ENCODE assay signal across 11 mouse cellular contexts in the genomic region with DNA sequence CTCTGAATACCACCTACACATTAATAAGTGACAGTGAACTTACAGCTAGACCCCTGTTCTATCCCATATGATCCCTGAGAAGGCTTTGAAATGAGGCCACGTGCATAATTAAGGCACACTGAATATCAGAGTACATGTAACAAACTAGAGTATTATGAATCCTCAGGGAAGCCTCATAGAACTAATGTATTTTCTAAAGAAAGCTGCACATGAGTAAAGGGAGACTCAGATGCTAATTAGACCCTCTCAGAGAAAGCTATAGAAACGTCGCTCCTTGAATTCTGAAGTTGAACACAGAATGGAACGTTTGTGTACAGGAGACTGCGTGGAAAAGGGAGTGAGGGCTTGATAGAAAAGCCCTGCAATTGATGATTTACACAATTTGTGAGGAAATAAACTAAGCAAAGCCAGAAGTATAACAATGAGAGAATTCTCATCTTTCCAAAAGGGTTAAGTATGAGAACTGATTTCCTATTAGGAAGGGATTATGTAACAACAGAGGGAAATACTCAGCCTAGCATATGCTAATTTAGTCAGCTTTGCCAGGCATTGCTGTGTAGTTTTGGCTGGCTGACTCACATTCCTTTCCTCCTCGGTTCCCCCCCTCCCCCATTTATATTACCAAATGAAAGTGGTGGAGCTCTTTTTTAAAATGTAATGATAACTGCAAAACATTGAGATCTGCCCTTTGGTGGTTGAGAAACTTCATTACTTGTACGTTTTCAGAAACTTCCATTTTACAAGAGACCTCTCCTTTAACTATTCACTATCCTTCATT. TPM values are rescaled to one million over a fixed set of nuclear protein-coding genes. Genes with fewer than 3 reads are reported as not detected.
DNase-seq lines count a peak whose midpoint lies in the region; ATAC-seq lines count a peak whose summit lies in the region.
"Had no signal": no experiment of that assay in that cellular context is flagged by ENCODE, and none has a peak within 500 bp of the region (broad histone marks: within the 10 kb centered on the region; RNA-seq: fewer than 3 reads in every experiment).

No protein-coding gene starts in this region.

- intact Hi-C loops in heart, postnatal 14 days (cut with DNase I) = no loop called here

- no peak overlapping the region for H3K4me3 ChIP-seq in embryonic facial prominence, embryonic 14.5 days (ENCODE audit: low read depth, low read length)
- no peak overlapping the region for H3K4me3 ChIP-seq in midbrain, embryonic 11.5 days (ENCODE audit: low read depth, low read length)
- H3K4me3 ChIP-seq: lung, embryonic 15.5 days had no signal

- no peak overlapping the region for H3K4me2 ChIP-seq in embryonic facial prominence, embryonic 14.5 days (ENCODE audit: low read depth, low read length)
- peak overlapping the region; percentile 13; the same call in 1 of the 2 replicates for H3K4me2 ChIP-seq in midbrain, embryonic 11.5 days
- H3K4me2 ChIP-seq: lung, embryonic 15.5 days had no signal

- no peak for DNase-seq in cerebellum, postnatal 4 days (ENCODE audit: low spot score in 2 of 2)
- DNase-seq in 416B (ENCODE audit: low read depth) = peak; percentile 55
- DNase-seq in embryonic facial prominence, embryonic 14.5 days (ENCODE audit: low spot score) = peak; percentile 53
- DNase-seq in midbrain, embryonic 11.5 days (ENCODE audit: low spot score, missing footprints) = peak; percentile 84
- no peak for DNase-seq in heart, postnatal 14 days
- DNase-seq in adrenal gland, postnatal 25 days = no peak
- no peak for DNase-seq in spleen, adult 12 weeks (ENCODE audit: low spot score)
- DNase-seq: adrenal gland, postnatal 36 days; kidney, adult 18-20 months had no signal

- 27% methylated on average over 7 of the region's 7 CpGs for WGBS in embryonic facial prominence, embryonic 14.5 days
- WGBS in midbrain, embryonic 11.5 days = 24% methylated on average over 7 of the region's 7 CpGs

- ATAC-seq in cerebellum, adult (ENCODE audit: insufficient number of reproducible peaks, low FRiP score, low TSS enrichment) = peak; percentile 73
- 0 out of 2 replicates have a peak, but pooled peaks have one; percentile 6 for ATAC-seq in embryonic facial prominence, embryonic 14.5 days (ENCODE audit: low read depth)
- peak; percentile 80 for ATAC-seq in midbrain, embryonic 11.5 days (ENCODE audit: low FRiP score)

- H3K36me3 ChIP-seq in embryonic facial prominence, embryonic 14.5 days (ENCODE audit: control insufficient read depth, insufficient read depth, low read length) = no peaks in the 10 kb centered on the region
- H3K36me3 ChIP-seq in midbrain, embryonic 11.5 days (ENCODE audit: control insufficient read depth, insufficient read depth, low read length) = no peaks in the 10 kb centered on the region
- H3K36me3 ChIP-seq: lung, embryonic 15.5 days had no signal

- no peaks in the 10 kb centered on the region for H3K4me1 ChIP-seq in embryonic facial prominence, embryonic 14.5 days (ENCODE audit: control insufficient read depth, insufficient read depth, low read length)
- peaks cover 3% of the 10 kb centered on the region; the same call in 1 of the 2 replicates for H3K4me1 ChIP-seq in midbrain, embryonic 11.5 days (ENCODE audit: control insufficient read depth, insufficient read depth, low read length)
- H3K4me1 ChIP-seq: lung, embryonic 15.5 days had no signal

- H3K9ac ChIP-seq in embryonic facial prominence, embryonic 14.5 days (ENCODE audit: low read depth, low read length) = no peak overlapping the region
- H3K9ac ChIP-seq in midbrain, embryonic 11.5 days (ENCODE audit: low read length) = no peak overlapping the region
- H3K9ac ChIP-seq: lung, embryonic 15.5 days had no signal

- H3K9me3 ChIP-seq in embryonic facial prominence, embryonic 14.5 days (ENCODE audit: control insufficient read depth, low read length) = no peaks in the 10 kb centered on the region
- no peaks in the 10 kb centered on the region for H3K9me3 ChIP-seq in midbrain, embryonic 11.5 days (ENCODE audit: control insufficient read depth, low read length)
- H3K9me3 ChIP-seq: lung, embryonic 15.5 days had no signal

- no peak overlapping the region for H3K27ac ChIP-seq in embryonic facial prominence, embryonic 14.5 days (replicated peaks; ENCODE audit: low read depth, low read length)
- 0 out of 2 replicates have a peak overlapping the region, but pooled peaks have one; percentile 1 for H3K27ac ChIP-seq in midbrain, embryonic 11.5 days (ENCODE audit: low read depth, low read length)
- H3K27ac ChIP-seq: lung, embryonic 15.5 days had no signal

- H3K27me3 ChIP-seq in embryonic facial prominence, embryonic 14.5 days (replicated peaks; ENCODE audit: control insufficient read depth, insufficient read depth, low read length) = no peaks in the 10 kb centered on the region
- H3K27me3 ChIP-seq in midbrain, embryonic 11.5 days (ENCODE audit: control insufficient read depth, insufficient read depth, low read length) = no peaks in the 10 kb centered on the region
- H3K27me3 ChIP-seq: lung, embryonic 15.5 days had no signal

RNA-seq across cellular contexts. Expression of a gene that starts 9.6 kb away (rescaled TPM):
- polyA plus RNA-seq in embryonic facial prominence, embryonic 14.5 days (2014; fragmentation: Nextera tagmentation; extraction: Ambion mirVana) = 3.2 and 5.1 TPM in 2 replicates
- 2.0 and 3.0 TPM in 2 replicates for polyA plus RNA-seq in midbrain, embryonic 11.5 days (2014; fragmentation: Nextera tagmentation; extraction: Ambion mirVana)
- under 1 TPM; 0.20 to 0.67 TPM for total RNA-seq in heart, postnatal 14 days (2021)
- total RNA-seq in adrenal gland, postnatal 25 days (2021) = 0.76 and 1.2 TPM in 2 replicates

Comparison
In these comparisons a context has a peak if more than half of its experiments do, and no peak if none do; other contexts are left out.
1. ATAC-seq: peak in every context shown above with its lines; median percentile 80 in midbrain, embryonic 11.5 days; 73 in cerebellum, adult; 6 in embryonic facial prominence, embryonic 14.5 days.
2. DNase-seq: peak in 416B (single experiment), embryonic facial prominence, embryonic 14.5 days (single experiment) and midbrain, embryonic 11.5 days (single experiment); none in cerebellum, postnatal 4 days (0 of 2), heart, postnatal 14 days (0 of 2), adrenal gland, postnatal 25 days (single experiment) and spleen, adult 12 weeks (single experiment).